Mouse (Mus musculus) naive thymus-derived CD4-positive, alpha-beta T cell, adult 5 months (primary cell): Measurements from ENCODE around the gene Wdr72. TPM values are rescaled to one million over a fixed set of nuclear protein-coding genes. Genes with fewer than 3 reads are reported as not detected.

Experiments used
- polyA plus RNA-seq: library from polyadenylated mRNA; unstranded; fragments of 100-300 nt; shearing (Covaris generic); gene quantifications from one replicate; pipeline ENCODE4 v1.2.1, GENCODE M21; 2017

Gene Wdr72
- polyA plus RNA-seq, result not detected

GRCm38 (mm10) chr9:74109761-74110460 is at the start of gene Wdr72:
Wdr72 (plus strand) TSS chr9:74110356.

Other genes with a start within 250 kb of the Wdr72 start
- not detected for gene Unc13c, start 141.4 kb upstream of the Wdr72 start, polyA plus RNA-seq